Mouse (Mus musculus): ENCODE data around the gene Hacd1. TPM values are rescaled to one million over a fixed set of nuclear protein-coding genes. Genes with fewer than 3 reads are reported as not detected.

Gene Hacd1
- polyA plus RNA-seq, 1 experiment from 2014 or later = 48.4 TPM

GRCm38 (mm10) chr2:13960136-13960535 is 95.8 kb downstream of the Hacd1 start:
- 80% methylated on average over 1 of the region's 1 CpGs for WGBS
- Histone ChIP-seq H3K9ac (no peak overlapping the region), H3K4me1 (no peaks in the 10 kb centered on the region), H3K4me2 (replicated peaks) (no peak overlapping the region), H3K4me3 (no peak overlapping the region), H3K9me3 (no peaks in the 10 kb centered on the region), H3K27ac (no peak overlapping the region), H3K36me3 (no peaks in the 10 kb centered on the region), H3K27me3 (no peaks in the 10 kb centered on the region)
- no peak for ATAC-seq (ENCODE audit: insufficient number of reproducible peaks, insufficient read depth, low FRiP score, low TSS enrichment)

- H3K27ac ChIP-seq = no peak overlapping the region
- H3K4me1 ChIP-seq = no peaks in the 10 kb centered on the region
- H3K9me3 ChIP-seq = no peaks in the 10 kb centered on the region
- no peaks in the 10 kb centered on the region for H3K36me3 ChIP-seq
- H3K4me3 ChIP-seq = no peak overlapping the region
- no peaks in the 10 kb centered on the region for H3K27me3 ChIP-seq
- 48% methylated on average over 2 of the region's 2 CpGs for WGBS
- ATAC-seq (ENCODE audit: insufficient number of reproducible peaks, insufficient read depth, low FRiP score, low TSS enrichment) = no peak
- no peak overlapping the region for H3K4me2 ChIP-seq (replicated peaks)
- H3K9ac ChIP-seq = no peak overlapping the region
Observed at GRCm38 (mm10) chr2:13956463-13956862, 99.5 kb downstream of the Hacd1 start.

GRCm38 (mm10) chr2:13938118-13938517 is 117.8 kb downstream of the Hacd1 start:
- H3K9me3 ChIP-seq = no peaks in the 10 kb centered on the region
- WGBS = 53% methylated on average over 2 of the region's 2 CpGs
- H3K27me3 ChIP-seq = no peaks in the 10 kb centered on the region
- no peak overlapping the region for H3K27ac ChIP-seq
- no peak overlapping the region for H3K4me3 ChIP-seq
- no peak overlapping the region for H3K9ac ChIP-seq
- no peak overlapping the region for H3K4me2 ChIP-seq (replicated peaks)
- no peaks in the 10 kb centered on the region for H3K36me3 ChIP-seq
- H3K4me1 ChIP-seq = no peaks in the 10 kb centered on the region
- no peak for ATAC-seq (ENCODE audit: insufficient number of reproducible peaks, insufficient read depth, low FRiP score, low TSS enrichment)

GRCm38 (mm10) chr2:13935343-13935742 is 120.6 kb downstream of the Hacd1 start:
- Histone ChIP-seq H3K36me3 (no peaks in the 10 kb centered on the region), H3K4me2 (replicated peaks) (no peak overlapping the region), H3K9ac (no peak overlapping the region), H3K4me1 (no peaks in the 10 kb centered on the region), H3K27ac (no peak overlapping the region), H3K4me3 (no peak overlapping the region), H3K9me3 (no peaks in the 10 kb centered on the region), H3K27me3 (no peaks in the 10 kb centered on the region)
- WGBS = 76% methylated on average over 3 of the region's 3 CpGs
- ATAC-seq (ENCODE audit: insufficient number of reproducible peaks, insufficient read depth, low FRiP score, low TSS enrichment) = no peak

GRCm38 (mm10) chr2:13932253-13932652 is 123.7 kb downstream of the Hacd1 start:
- Histone ChIP-seq H3K4me3 (no peak overlapping the region), H3K27ac (no peak overlapping the region), H3K9ac (no peak overlapping the region), H3K36me3 (no peaks in the 10 kb centered on the region), H3K4me2 (replicated peaks) (no peak overlapping the region), H3K27me3 (no peaks in the 10 kb centered on the region), H3K4me1 (no peaks in the 10 kb centered on the region), H3K9me3 (no peaks in the 10 kb centered on the region)
- ATAC-seq (ENCODE audit: insufficient number of reproducible peaks, insufficient read depth, low FRiP score, low TSS enrichment) = no peak

DNA sequence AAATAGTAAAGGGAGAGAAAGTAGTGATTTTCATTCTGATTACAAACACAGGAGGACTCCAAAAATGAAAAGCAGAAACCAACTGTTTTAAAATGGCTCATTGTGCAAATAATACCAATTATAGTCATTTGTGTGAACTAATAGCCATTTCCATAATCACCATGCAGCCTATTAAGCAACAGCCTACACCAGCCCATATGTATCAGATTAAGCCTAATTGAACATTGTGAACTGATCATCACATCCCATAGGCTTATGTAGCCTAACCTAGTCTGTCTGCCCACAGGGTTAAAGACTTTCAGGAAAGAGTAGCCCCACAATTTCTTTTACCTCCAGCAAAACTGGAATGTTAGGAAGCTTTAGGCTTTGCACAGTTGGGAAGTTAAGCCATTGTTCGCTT is 125.2 kb downstream of the Hacd1 start:
- Histone ChIP-seq H3K36me3 (no peaks in the 10 kb centered on the region), H3K4me3 (no peak overlapping the region), H3K27ac (no peak overlapping the region), H3K27me3 (no peaks in the 10 kb centered on the region), H3K4me1 (no peaks in the 10 kb centered on the region), H3K4me2 (replicated peaks) (no peak overlapping the region), H3K9ac (no peak overlapping the region), H3K9me3 (no peaks in the 10 kb centered on the region)
- ATAC-seq (ENCODE audit: insufficient number of reproducible peaks, insufficient read depth, low FRiP score, low TSS enrichment) = no peak
- WGBS = 83% methylated on average over 1 of the region's 1 CpGs

DNA sequence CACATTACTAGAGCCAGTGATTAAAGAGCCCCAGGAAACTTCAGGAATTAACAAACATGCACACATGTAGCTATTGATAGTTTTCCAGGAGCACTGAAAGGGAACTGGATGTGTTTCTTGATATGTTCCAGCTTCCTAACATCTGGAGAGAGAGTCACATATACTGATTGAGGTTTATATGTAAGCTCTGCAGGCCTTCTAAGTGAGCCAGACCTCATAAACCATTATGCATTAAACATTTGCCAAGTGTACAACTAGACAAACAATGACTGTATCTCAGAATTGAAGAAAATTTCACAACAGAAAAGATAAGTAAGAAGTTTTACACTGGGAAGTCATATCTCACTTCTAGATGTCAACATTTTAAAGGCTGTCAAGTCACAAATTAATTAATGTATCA is 167.4 kb downstream of the Hacd1 start:
- no peaks in the 10 kb centered on the region for H3K36me3 ChIP-seq
- ATAC-seq (ENCODE audit: insufficient number of reproducible peaks, insufficient read depth, low FRiP score, low TSS enrichment) = no peak
- no peaks in the 10 kb centered on the region for H3K9me3 ChIP-seq
- H3K27me3 ChIP-seq = no peaks in the 10 kb centered on the region
- no peak overlapping the region for H3K4me2 ChIP-seq (replicated peaks)
- H3K9ac ChIP-seq = no peak overlapping the region
- H3K4me1 ChIP-seq = no peaks in the 10 kb centered on the region
- no peak overlapping the region for H3K27ac ChIP-seq
- no peak overlapping the region for H3K4me3 ChIP-seq

DNA sequence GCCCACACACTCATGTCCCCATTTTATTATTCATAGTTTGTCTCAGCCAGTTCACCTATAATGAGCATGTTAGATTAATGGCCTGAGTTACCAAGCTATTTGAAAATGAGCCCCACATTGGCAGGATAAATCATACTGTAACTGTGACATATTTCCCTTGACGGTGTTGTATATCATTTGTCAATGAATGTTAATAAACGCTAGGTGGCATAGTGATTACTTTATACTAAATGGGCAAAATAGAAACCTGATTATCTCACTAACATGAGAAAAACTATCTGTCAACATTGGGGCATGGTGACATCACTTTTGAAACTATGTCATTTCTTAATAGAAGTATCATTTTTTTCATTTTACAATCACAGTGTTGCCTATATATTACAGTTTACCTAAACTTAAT is 198.5 kb downstream of the Hacd1 start:
- Histone ChIP-seq H3K9me3 (no peaks in the 10 kb centered on the region), H3K4me1 (no peaks in the 10 kb centered on the region), H3K27me3 (no peaks in the 10 kb centered on the region), H3K4me3 (no peak overlapping the region), H3K36me3 (no peaks in the 10 kb centered on the region), H3K27ac (no peak overlapping the region), H3K9ac (no peak overlapping the region), H3K4me2 (replicated peaks) (no peak overlapping the region)
- WGBS = 74% methylated on average over 2 of the region's 2 CpGs
- no peak for ATAC-seq (ENCODE audit: insufficient number of reproducible peaks, insufficient read depth, low FRiP score, low TSS enrichment)

GRCm38 (mm10) chr2:13855510-13855909 is 200.4 kb downstream of the Hacd1 start:
- H3K4me3 ChIP-seq = no peak overlapping the region
- no peaks in the 10 kb centered on the region for H3K9me3 ChIP-seq
- H3K4me1 ChIP-seq = no peaks in the 10 kb centered on the region
- no peak overlapping the region for H3K9ac ChIP-seq
- H3K27me3 ChIP-seq = no peaks in the 10 kb centered on the region
- WGBS = 62% methylated on average over 3 of the region's 3 CpGs
- H3K4me2 ChIP-seq (replicated peaks) = no peak overlapping the region
- no peak for ATAC-seq (ENCODE audit: insufficient number of reproducible peaks, insufficient read depth, low FRiP score, low TSS enrichment)
- no peak overlapping the region for H3K27ac ChIP-seq
- H3K36me3 ChIP-seq = no peaks in the 10 kb centered on the region

DNA sequence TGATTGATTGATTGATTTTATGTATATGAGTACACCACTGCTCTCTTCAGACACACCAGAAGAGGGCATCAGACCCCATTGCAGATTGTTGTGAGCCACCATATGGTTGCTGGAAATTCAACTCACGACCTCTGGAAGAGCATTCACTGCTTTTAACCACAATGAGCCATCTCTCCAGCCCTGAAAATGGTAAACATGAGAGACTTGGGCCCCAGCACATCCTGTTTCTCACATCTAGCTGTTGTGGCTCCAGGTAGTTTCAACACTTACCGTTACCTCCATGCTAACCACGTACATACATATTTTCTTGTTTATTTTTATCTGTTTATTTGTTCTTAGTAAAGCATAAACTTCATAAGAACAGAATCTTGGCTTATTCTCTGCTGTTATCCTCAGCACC is 219.6 kb downstream of the Hacd1 start:
- H3K27me3 ChIP-seq = no peaks in the 10 kb centered on the region
- no peaks in the 10 kb centered on the region for H3K36me3 ChIP-seq
- WGBS = 82% methylated on average over 3 of the region's 3 CpGs
- H3K9ac ChIP-seq = no peak overlapping the region
- H3K4me2 ChIP-seq (replicated peaks) = no peak overlapping the region
- no peak for ATAC-seq (ENCODE audit: insufficient number of reproducible peaks, insufficient read depth, low FRiP score, low TSS enrichment)
- no peaks in the 10 kb centered on the region for H3K9me3 ChIP-seq
- H3K27ac ChIP-seq = no peak overlapping the region
- no peak overlapping the region for H3K4me3 ChIP-seq
- no peaks in the 10 kb centered on the region for H3K4me1 ChIP-seq

DNA sequence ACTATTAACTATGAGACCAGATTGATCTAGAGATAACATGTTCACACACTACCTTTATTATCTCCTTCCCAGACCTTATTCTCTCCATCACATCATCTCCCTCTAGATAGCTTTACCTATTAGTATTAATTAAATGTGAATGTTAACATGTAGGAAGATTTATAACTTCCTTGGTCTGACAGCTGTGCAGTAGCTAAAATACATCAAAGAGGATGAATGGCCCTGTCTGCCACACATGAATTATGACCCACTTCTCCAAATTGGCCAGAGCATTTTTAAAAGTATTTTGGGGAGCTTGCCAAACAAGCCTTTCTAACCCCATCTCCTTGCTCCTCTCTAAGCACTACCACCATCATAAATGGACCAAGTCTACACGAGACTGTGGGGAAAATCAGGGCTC is 220.9 kb downstream of the Hacd1 start:
- Histone ChIP-seq H3K4me1 (no peaks in the 10 kb centered on the region), H3K27me3 (no peaks in the 10 kb centered on the region), H3K9ac (no peak overlapping the region), H3K27ac (no peak overlapping the region), H3K4me3 (no peak overlapping the region), H3K9me3 (no peaks in the 10 kb centered on the region), H3K36me3 (no peaks in the 10 kb centered on the region), H3K4me2 (replicated peaks) (no peak overlapping the region)
- 60% methylated on average over 1 of the region's 1 CpGs for WGBS
- ATAC-seq (ENCODE audit: insufficient number of reproducible peaks, insufficient read depth, low FRiP score, low TSS enrichment) = no peak

DNA sequence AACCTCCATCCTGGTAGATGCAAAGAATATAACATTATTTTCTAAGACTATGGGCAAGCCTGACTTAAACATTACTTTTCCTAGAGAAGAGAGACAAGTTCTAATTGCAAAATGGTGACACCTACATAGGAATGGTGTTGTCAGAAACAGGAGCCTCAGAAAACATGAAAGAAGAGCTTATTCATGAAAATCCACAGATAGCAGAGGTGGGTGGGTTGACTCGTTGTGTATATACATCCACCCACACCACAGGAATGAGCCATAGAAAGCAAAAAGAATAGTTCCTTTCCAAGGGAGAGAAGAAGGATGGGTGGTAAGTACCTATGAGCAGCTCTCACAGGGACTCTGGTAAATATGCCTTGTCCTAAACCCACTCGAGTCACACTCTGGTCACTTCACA is 239.3 kb downstream of the Hacd1 start:
- Histone ChIP-seq H3K9me3 (no peaks in the 10 kb centered on the region), H3K4me1 (no peaks in the 10 kb centered on the region), H3K9ac (no peak overlapping the region), H3K36me3 (no peaks in the 10 kb centered on the region), H3K27ac (no peak overlapping the region), H3K4me2 (replicated peaks) (no peak overlapping the region), H3K4me3 (no peak overlapping the region), H3K27me3 (no peaks in the 10 kb centered on the region)
- ATAC-seq (ENCODE audit: insufficient number of reproducible peaks, insufficient read depth, low FRiP score, low TSS enrichment) = no peak
- WGBS = 81% methylated on average over 2 of the region's 2 CpGs

DNA sequence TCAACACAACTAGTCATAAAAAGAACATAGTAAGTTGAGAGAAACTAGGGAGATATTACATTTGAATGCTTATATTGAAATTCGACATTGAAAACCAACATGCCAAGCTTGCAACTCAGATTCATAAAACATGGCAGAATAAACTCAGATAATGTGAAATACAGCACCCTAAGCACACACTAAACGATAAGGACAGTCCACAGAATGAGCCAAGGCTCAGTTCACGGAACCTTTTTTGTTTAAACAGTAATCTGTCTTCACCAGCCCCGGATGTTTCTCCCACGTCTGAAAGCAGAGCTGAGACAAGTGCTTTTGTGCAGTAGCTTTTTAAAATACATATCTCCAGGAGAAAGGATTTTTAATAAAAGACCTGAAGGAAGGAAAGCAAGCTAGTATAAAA is 247.3 kb downstream of the Hacd1 start:
- WGBS = 74% methylated on average over 5 of the region's 5 CpGs
- Histone ChIP-seq H3K4me3 (no peak overlapping the region), H3K36me3 (no peaks in the 10 kb centered on the region), H3K9me3 (no peaks in the 10 kb centered on the region), H3K27ac (no peak overlapping the region), H3K27me3 (no peaks in the 10 kb centered on the region), H3K4me1 (no peaks in the 10 kb centered on the region), H3K9ac (no peak overlapping the region), H3K4me2 (replicated peaks) (no peak overlapping the region)
- no peak for ATAC-seq (ENCODE audit: insufficient number of reproducible peaks, insufficient read depth, low FRiP score, low TSS enrichment)
